Mouse (Mus musculus) CD4-positive naive resting alpha-beta T cell, adult 57 days (primary cell): ENCODE data around the gene Nop53. TPM values are rescaled to one million over a fixed set of nuclear protein-coding genes. Genes with fewer than 3 reads are reported as not detected.

Source experiments
- total RNA-seq: library from RNA; stranded (reverse); gene quantifications from one replicate; pipeline ENCODE4 v1.2.4, GENCODE M21; 2023

The Nop53 gene
- total RNA-seq, result 480 TPM

GRCm38 (mm10) chr7:15945721-15946536 lies at the start of gene Nop53:
Nop53 (minus strand) TSS chr7:15946074.

GRCm38 (mm10) chr7:15967312-15967711 lies 21.4 kb upstream of the Nop53 start, which contains the start of gene Ehd2:
Ehd2 (minus strand) TSS chr7:15967567.

GRCm38 (mm10) chr7:15922220-15922773 lies 23.6 kb downstream of the Nop53 start, which contains the start of gene Selenow:
Selenow (minus strand) TSS chr7:15922402.

Other genes starting within 250 kb of the Nop53 start
- not detected for gene Obox5, start 195.9 kb downstream of the Nop53 start, total RNA-seq
- not detected for gene Obox6, start 106.4 kb downstream of the Nop53 start, total RNA-seq
- not detected for gene Crx, start 66.1 kb downstream of the Nop53 start, total RNA-seq
- not detected for gene Crxos, start 63.5 kb downstream of the Nop53 start, total RNA-seq
- 217 TPM for gene Selenow, start 23.7 kb downstream of the Nop53 start, total RNA-seq
- 1.7 TPM for gene Ehd2, start 21.5 kb upstream of the Nop53 start, total RNA-seq
- gene Bicra, start 101.8 kb upstream of the Nop53 start, total RNA-seq, result 63.8 TPM
- 0.18 TPM for gene Zfp541, start 115.7 kb upstream of the Nop53 start, total RNA-seq
- 226 TPM for gene Napa, start 152.4 kb upstream of the Nop53 start, total RNA-seq
- 35.3 TPM for gene Kptn, start 173.8 kb upstream of the Nop53 start, total RNA-seq
- gene Slc8a2, start 183.8 kb upstream of the Nop53 start, total RNA-seq, result 0.21 TPM
- gene Meis3, start 229.0 kb upstream of the Nop53 start, total RNA-seq, result 52.4 TPM